Mouse (Mus musculus): ENCODE results near the gene Smarcal1. TPM values are rescaled to one million over a fixed set of nuclear protein-coding genes. Genes with fewer than 3 reads are reported as not detected.

Gene Smarcal1
- polyA plus RNA-seq, 1 experiment from 2014 or later: 34.8 TPM

DNA sequence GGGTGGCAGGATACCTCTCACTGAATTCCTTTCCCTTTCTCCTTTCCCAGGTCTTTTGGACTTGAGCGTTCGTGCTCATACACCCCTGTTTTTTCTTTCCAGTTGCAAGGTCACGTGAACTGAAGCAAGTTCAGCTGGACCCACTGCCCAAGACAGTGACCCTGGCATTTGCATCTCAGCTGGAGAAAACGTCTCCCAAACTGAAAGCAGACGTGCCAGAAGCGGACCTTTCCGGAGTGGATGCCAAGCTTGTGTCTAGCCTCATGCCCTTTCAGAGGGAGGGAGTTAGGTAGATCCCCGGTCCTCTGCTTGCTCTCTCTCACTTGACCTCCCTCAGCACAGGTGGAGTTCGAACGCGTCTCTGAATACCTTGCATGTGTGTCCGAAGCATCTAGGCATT lies 12.6 kb downstream of the Smarcal1 start:
- no peak for DNase-seq (ENCODE audit: low spot score)
- Histone ChIP-seq H3K27ac (no peak overlapping the region), H3K27me3 (ENCODE audit: low read depth, poor library complexity, severe bottlenecking) (no peaks in the 10 kb centered on the region), H3K9me3 (replicated peaks) (no peaks in the 10 kb centered on the region), H3K36me3 (peaks cover 96% of the 10 kb centered on the region), H3K4me1 (no peaks in the 10 kb centered on the region), H3K4me3 (no peak overlapping the region)
- 91% methylated on average over 12 of the region's 12 CpGs for WGBS

DNA sequence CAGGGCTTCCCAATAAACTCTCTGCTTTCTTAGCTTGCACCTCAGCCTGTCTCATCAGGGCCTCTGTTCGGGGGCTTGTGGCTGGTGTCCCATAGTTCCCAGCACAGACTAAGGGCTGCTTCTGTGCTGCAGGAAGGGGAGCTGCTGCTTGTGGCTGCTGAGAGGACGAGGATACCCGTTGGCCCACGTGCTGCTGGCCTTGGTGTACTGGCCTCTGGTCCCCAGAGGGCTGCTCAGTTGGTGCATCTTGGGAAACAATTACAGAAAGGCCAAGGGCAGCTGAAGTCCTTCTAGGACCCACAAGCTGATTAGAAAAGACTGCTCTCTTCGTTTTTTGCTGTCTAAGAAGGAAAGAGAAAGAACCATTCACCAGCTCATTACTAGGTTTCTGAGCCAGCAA lies 13.2 kb downstream of the Smarcal1 start:
- no peaks in the 10 kb centered on the region for H3K27me3 ChIP-seq (ENCODE audit: low read depth, poor library complexity, severe bottlenecking)
- no peaks in the 10 kb centered on the region for H3K9me3 ChIP-seq (replicated peaks)
- no peaks in the 10 kb centered on the region for H3K4me1 ChIP-seq
- no peak overlapping the region for H3K4me3 ChIP-seq
- 86% methylated on average over 5 of the region's 5 CpGs for WGBS
- peaks cover 96% of the 10 kb centered on the region for H3K36me3 ChIP-seq
- H3K27ac ChIP-seq: no peak overlapping the region
- DNase-seq (ENCODE audit: low spot score): no peak

DNA sequence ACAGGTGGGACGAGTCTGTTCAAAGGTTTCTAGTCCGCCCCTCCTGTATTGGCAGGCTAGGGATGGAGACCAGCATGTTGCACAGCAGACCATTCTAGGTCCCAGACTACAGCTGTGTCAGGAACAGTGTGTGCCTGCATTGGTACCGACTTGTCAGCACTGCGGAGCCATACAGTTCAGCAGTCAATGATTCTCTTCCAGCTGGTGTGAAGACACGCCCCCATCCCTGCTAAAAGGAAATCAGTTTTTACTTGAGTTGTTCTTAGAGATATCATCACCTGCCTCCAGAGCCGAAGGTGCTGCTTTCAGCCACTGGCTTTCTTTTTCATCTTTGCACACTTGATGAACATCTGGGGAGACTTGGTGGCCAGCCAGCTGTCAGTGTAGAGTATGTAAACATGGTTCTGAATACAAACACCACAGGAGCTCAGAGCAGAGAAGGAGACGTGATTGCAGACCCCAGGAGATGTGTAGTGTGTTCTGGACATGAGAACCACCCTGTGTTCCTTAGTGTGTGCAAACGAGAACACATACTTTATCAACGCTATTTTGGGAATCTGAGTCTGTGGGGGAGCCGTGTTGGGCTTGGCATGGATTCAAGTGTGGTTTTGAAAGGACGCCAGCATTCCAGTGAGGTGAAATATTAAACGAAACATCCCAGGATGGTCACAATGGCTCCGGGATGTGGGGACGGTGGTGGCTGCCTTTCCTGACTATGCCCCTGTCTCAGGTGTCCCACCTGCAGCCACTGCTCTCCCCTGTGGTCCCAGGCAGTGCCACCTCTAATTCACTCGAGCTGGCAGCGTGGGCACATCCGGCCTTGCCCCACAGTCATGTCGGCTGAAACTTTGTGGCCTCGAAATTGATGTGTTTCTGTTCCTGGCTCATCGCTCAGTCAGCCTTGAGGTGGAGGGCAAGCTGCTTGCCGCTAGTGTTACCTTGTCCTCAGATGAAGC lies 16.4 kb downstream of the Smarcal1 start:
- Histone ChIP-seq H3K4me1 (no peaks in the 10 kb centered on the region), H3K36me3 (peaks cover 87% of the 10 kb centered on the region), H3K4me3 (no peak overlapping the region), H3K27me3 (ENCODE audit: low read depth, poor library complexity, severe bottlenecking) (no peaks in the 10 kb centered on the region), H3K9me3 (replicated peaks) (no peaks in the 10 kb centered on the region), H3K27ac (no peak overlapping the region)
- no peak for DNase-seq (ENCODE audit: low spot score)
- 94% methylated on average over 21 of the region's 21 CpGs for WGBS

DNA sequence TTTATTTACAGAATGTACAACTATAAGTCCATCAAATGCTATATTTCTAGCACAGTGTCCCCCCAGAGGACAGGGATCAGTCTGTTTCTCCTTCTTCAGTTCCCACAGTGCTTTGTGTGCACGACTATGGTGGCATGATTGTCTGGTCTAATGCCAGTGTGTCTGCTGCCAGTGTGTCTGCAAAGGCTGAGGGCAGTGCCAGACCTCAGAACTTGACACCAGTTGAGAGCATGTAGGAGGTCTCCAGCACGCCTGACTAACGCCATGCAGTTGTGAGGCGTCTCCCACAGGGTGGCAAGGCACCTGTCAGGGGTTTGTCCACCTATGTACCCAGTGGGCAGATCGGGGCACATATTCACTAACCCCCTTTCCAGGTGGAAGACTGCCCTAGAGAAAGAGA lies 17.7 kb downstream of the Smarcal1 start:
- Histone ChIP-seq H3K4me3 (no peak overlapping the region), H3K27ac (no peak overlapping the region), H3K27me3 (ENCODE audit: low read depth, poor library complexity, severe bottlenecking) (no peaks in the 10 kb centered on the region), H3K4me1 (no peaks in the 10 kb centered on the region), H3K36me3 (peaks cover 77% of the 10 kb centered on the region), H3K9me3 (replicated peaks) (no peaks in the 10 kb centered on the region)
- 91% methylated on average over 5 of the region's 5 CpGs for WGBS
- no peak for DNase-seq (ENCODE audit: low spot score)

DNA sequence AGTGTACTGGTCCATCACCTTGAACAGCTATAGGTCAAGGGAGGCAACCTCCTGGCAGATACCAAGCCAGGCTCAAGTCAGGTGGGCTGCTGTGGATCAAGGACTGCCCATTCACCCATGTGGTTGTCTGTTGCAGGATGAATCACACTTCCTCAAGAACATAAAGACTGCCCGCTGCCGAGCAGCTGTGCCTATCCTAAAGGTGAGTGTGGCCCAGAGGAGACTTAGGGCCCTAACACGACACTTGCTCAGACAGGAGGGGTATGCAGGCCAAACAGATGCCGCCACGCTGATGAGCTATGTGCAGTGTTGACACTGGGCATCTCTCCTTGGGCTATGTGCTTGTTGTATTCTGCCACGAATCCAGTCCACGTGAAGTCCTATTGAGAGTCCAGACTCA lies 18.2 kb downstream of the Smarcal1 start:
- no peak overlapping the region for H3K27ac ChIP-seq

DNA sequence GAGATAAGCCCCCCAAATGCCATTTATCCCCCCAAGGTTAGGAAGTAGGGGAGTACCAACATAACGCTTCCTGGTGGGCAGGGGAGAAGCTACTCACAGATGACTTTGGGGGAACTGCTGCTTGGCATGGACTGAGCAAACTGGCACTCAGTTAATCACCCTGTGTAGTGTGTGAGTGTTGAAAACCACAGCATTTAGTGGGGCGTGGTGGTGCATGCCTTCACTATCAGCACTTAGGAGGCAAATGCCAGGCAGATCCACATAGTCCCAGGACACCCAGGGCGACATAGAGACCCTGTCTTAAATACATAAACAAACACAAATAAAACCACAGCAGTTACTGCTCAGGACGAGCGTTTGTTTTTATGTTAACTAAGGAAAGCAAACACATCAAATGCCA lies 19.1 kb downstream of the Smarcal1 start:
- no peak for DNase-seq (ENCODE audit: low spot score)
- Histone ChIP-seq H3K36me3 (peaks cover 75% of the 10 kb centered on the region), H3K27ac (no peak overlapping the region), H3K27me3 (ENCODE audit: low read depth, poor library complexity, severe bottlenecking) (no peaks in the 10 kb centered on the region), H3K4me3 (no peak overlapping the region), H3K9me3 (replicated peaks) (no peaks in the 10 kb centered on the region), H3K4me1 (no peaks in the 10 kb centered on the region)
- 75% methylated on average over 5 of the region's 5 CpGs for WGBS

More for the DNA sequence above, 18.2 kb downstream of the Smarcal1 start:
- 93% methylated on average over 7 of the region's 7 CpGs for WGBS
- no peaks in the 10 kb centered on the region for H3K4me1 ChIP-seq
- H3K27me3 ChIP-seq (ENCODE audit: low read depth, poor library complexity, severe bottlenecking): no peaks in the 10 kb centered on the region
- no peaks in the 10 kb centered on the region for H3K9me3 ChIP-seq (replicated peaks)
- peaks cover 77% of the 10 kb centered on the region for H3K36me3 ChIP-seq
- no peak overlapping the region for H3K4me3 ChIP-seq
- DNase-seq (ENCODE audit: low spot score): no peak

- 90% methylated on average over 5 of the region's 5 CpGs for WGBS
- no peak for DNase-seq (ENCODE audit: low spot score)
- Histone ChIP-seq H3K27ac (no peak overlapping the region), H3K4me1 (no peaks in the 10 kb centered on the region), H3K36me3 (peaks cover 75% of the 10 kb centered on the region), H3K9me3 (replicated peaks) (no peaks in the 10 kb centered on the region), H3K27me3 (ENCODE audit: low read depth, poor library complexity, severe bottlenecking) (no peaks in the 10 kb centered on the region), H3K4me3 (no peak overlapping the region)
These were observed 19.8 kb downstream of the Smarcal1 start for GRCm38 (mm10) chr1:72602803-72603202.

- Histone ChIP-seq H3K4me3 (no peak overlapping the region), H3K36me3 (peaks cover 71% of the 10 kb centered on the region), H3K9me3 (replicated peaks) (no peaks in the 10 kb centered on the region), H3K27ac (no peak overlapping the region), H3K27me3 (ENCODE audit: low read depth, poor library complexity, severe bottlenecking) (no peaks in the 10 kb centered on the region), H3K4me1 (no peaks in the 10 kb centered on the region)
- DNase-seq (ENCODE audit: low spot score): no peak
- 91% methylated on average over 12 of the region's 12 CpGs for WGBS
These were observed 23.2 kb downstream of the Smarcal1 start for GRCm38 (mm10) chr1:72606186-72606673.

GRCm38 (mm10) chr1:72609129-72609528 lies 26.1 kb downstream of the Smarcal1 start:
- Histone ChIP-seq H3K9me3 (replicated peaks) (no peaks in the 10 kb centered on the region), H3K4me1 (no peaks in the 10 kb centered on the region), H3K36me3 (peaks cover 78% of the 10 kb centered on the region), H3K27ac (no peak overlapping the region), H3K27me3 (ENCODE audit: low read depth, poor library complexity, severe bottlenecking) (no peaks in the 10 kb centered on the region), H3K4me3 (no peak overlapping the region)
- WGBS: 91% methylated on average over 10 of the region's 10 CpGs
- DNase-seq (ENCODE audit: low spot score): no peak

GRCm38 (mm10) chr1:72609887-72610877 lies 27.1 kb downstream of the Smarcal1 start:
- Histone ChIP-seq H3K4me1 (no peaks in the 10 kb centered on the region), H3K27me3 (ENCODE audit: low read depth, poor library complexity, severe bottlenecking) (no peaks in the 10 kb centered on the region), H3K36me3 (peaks cover 89% of the 10 kb centered on the region), H3K4me3 (no peak overlapping the region), H3K9me3 (replicated peaks) (no peaks in the 10 kb centered on the region), H3K27ac (no peak overlapping the region)
- WGBS: 86% methylated on average over 23 of the region's 23 CpGs
- no peak for DNase-seq (ENCODE audit: low spot score)

- peaks cover 94% of the 10 kb centered on the region for H3K36me3 ChIP-seq
- no peak overlapping the region for H3K27ac ChIP-seq
- no peak for DNase-seq (ENCODE audit: low spot score)
- 93% methylated on average over 6 of the region's 6 CpGs for WGBS
- no peak overlapping the region for H3K4me3 ChIP-seq
- H3K9me3 ChIP-seq (replicated peaks): no peaks in the 10 kb centered on the region
- H3K4me1 ChIP-seq: no peaks in the 10 kb centered on the region
- H3K27me3 ChIP-seq (ENCODE audit: low read depth, poor library complexity, severe bottlenecking): no peaks in the 10 kb centered on the region
These were observed 29.1 kb downstream of the Smarcal1 start for GRCm38 (mm10) chr1:72612172-72612571.

DNA sequence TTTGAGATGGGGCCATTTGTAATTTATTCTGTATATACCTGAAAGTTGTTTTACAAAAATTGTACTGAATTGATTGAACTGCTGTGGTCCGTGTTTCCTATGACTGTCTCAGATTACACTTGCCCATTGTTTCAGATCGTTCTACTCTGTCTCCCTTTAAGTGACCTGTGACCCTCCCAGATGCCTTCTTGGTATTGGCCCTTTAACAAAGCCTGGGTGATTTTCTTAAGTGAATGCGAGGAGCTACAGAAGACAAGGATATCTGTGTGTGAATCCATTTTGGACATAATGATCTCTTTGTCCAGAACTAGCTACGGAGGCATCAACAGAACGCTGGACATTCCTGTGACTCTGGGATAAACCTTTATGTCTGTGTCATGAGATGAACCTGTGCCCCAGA lies 52.2 kb downstream of the Smarcal1 start:
- WGBS: 60% methylated on average over 5 of the region's 5 CpGs
- Histone ChIP-seq H3K4me3 (no peak overlapping the region), H3K27ac (no peak overlapping the region), H3K36me3 (peaks cover 35% of the 10 kb centered on the region), H3K9me3 (replicated peaks) (no peaks in the 10 kb centered on the region), H3K27me3 (ENCODE audit: low read depth, poor library complexity, severe bottlenecking) (no peaks in the 10 kb centered on the region), H3K4me1 (no peaks in the 10 kb centered on the region; the same call in 1 of the 2 replicates)
- no peak for DNase-seq (ENCODE audit: low spot score)

Measured in limb, embryonic 10.5 days (tissue).